Mouse (Mus musculus): Measurements from ENCODE around the gene Ndst2.
"Not testable (repeated sequence)": the region's sequence is repeated elsewhere in the genome, so short reads cannot be mapped to it uniquely, and the experiment has no call there.

Gene Ndst2

GRCm38 (mm10) chr14:20737306-20737705 is 2.9 kb upstream of the Ndst2 start:
- DNase-seq: peak; percentile 75

GRCm38 (mm10) chr14:20735892-20736390 is 1.6 kb upstream of the Ndst2 start:
- peak; percentile 27 for DNase-seq

GRCm38 (mm10) chr14:20735052-20735451 is 690 bp upstream of the Ndst2 start:
- no peak for DNase-seq

GRCm38 (mm10) chr14:20733041-20733951 is 1.1 kb downstream of the Ndst2 start:
- no peak for DNase-seq

- no peak for DNase-seq
These were observed 3.3 kb downstream of the Ndst2 start for GRCm38 (mm10) chr14:20730853-20731602.

- no peak for DNase-seq
These were observed 4.5 kb downstream of the Ndst2 start for GRCm38 (mm10) chr14:20729871-20730270.

- no peak for DNase-seq
These were observed 8.6 kb downstream of the Ndst2 start for GRCm38 (mm10) chr14:20725660-20726339.

- peak; percentile 33 for DNase-seq
These were observed 10.3 kb downstream of the Ndst2 start for GRCm38 (mm10) chr14:20724043-20724442.

GRCm38 (mm10) chr14:20723006-20723405 is 11.4 kb downstream of the Ndst2 start:
- no peak for DNase-seq

GRCm38 (mm10) chr14:20721371-20721770 is 13.0 kb downstream of the Ndst2 start:
- no peak for DNase-seq

GRCm38 (mm10) chr14:20719767-20720166 is 14.6 kb downstream of the Ndst2 start:
- DNase-seq: no peak

GRCm38 (mm10) chr14:20718443-20718842 is 15.9 kb downstream of the Ndst2 start:
- no peak for DNase-seq

GRCm38 (mm10) chr14:20713832-20714231 is 20.5 kb downstream of the Ndst2 start:
- DNase-seq: no peak

GRCm38 (mm10) chr14:20708239-20708638 is 26.1 kb downstream of the Ndst2 start:
- no peak for DNase-seq

GRCm38 (mm10) chr14:20707201-20708190 is 26.9 kb downstream of the Ndst2 start, which contains the start of gene Zswim8:
Gene Zswim8, plus strand, starts transcription at chr14:20707552.
- peak; percentile 91 for DNase-seq

GRCm38 (mm10) chr14:20703461-20703860 is 30.9 kb downstream of the Ndst2 start:
- DNase-seq: not testable (repeated sequence)

GRCm38 (mm10) chr14:20702741-20703381 is 31.5 kb downstream of the Ndst2 start, which contains the start of gene Chchd1:
Gene Chchd1, plus strand, starts transcription at chr14:20703006.
- peak; percentile 87 for DNase-seq

- DNase-seq: no peak
These were observed 32.1 kb downstream of the Ndst2 start for GRCm38 (mm10) chr14:20702096-20702740.

GRCm38 (mm10) chr14:20701554-20701953 is 32.8 kb downstream of the Ndst2 start:
- no peak for DNase-seq

GRCm38 (mm10) chr14:20700362-20700761 is 34.0 kb downstream of the Ndst2 start:
- no peak for DNase-seq

- no peak for DNase-seq
These were observed 35.8 kb downstream of the Ndst2 start for GRCm38 (mm10) chr14:20698515-20698914.

Measured in kidney, adult 11 months (tissue).